Mouse (Mus musculus) cerebellum, postnatal 14 days (tissue): Measurements from ENCODE around the gene Kdm1b.

ENCODE experiments used
- DNase-seq, 2 experiments: peaks; one replicate each; pipeline ENCODE4 v3.0.0; 2021; ENCODE audit warnings: mixed read lengths in 2 of 2

Gene Kdm1b

DNA sequence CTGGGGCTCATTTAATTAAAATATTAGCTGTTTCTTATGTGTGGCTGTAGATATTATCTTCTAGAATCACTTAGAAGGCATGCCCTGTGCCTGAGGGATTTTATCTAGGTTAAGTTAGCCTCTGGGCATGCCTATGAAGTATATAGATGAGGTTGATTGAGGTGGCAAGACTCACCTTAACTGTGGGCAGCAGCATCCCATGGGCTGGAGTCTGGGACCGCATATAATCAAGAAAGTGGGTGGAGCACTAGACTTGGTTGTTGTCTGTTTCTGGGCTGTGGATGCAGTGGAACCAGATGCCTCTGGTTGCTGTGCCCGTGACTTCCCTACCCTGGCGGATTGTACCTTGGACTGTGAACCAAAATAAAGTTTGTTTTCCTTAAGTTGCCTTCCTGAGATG is 68.8 kb downstream of the Kdm1b start:
- no peak for DNase-seq

- DNase-seq: no peak
Measured at GRCm38 (mm10) chr13:47112924-47113323, 69.6 kb downstream of the Kdm1b start.

DNA sequence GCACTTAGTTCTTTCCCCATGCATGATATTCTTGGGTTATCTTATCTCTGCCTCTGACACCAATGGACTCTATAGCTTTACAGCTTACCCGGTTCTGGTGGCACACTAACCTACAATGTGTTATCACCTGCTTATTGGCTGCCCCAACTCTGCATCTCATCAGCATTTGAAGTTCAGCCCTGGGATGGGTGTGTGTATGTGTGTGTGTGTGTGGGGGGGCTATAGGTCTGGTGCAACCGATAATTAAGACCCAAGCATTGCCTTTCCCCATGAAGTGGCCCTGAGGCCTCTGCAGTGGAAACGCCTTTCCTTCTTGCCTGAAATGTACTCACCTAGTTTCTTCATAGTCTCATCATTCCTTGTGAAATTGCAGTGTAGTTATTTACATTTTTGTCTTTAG is 72.7 kb downstream of the Kdm1b start:
- no peak for DNase-seq

DNA sequence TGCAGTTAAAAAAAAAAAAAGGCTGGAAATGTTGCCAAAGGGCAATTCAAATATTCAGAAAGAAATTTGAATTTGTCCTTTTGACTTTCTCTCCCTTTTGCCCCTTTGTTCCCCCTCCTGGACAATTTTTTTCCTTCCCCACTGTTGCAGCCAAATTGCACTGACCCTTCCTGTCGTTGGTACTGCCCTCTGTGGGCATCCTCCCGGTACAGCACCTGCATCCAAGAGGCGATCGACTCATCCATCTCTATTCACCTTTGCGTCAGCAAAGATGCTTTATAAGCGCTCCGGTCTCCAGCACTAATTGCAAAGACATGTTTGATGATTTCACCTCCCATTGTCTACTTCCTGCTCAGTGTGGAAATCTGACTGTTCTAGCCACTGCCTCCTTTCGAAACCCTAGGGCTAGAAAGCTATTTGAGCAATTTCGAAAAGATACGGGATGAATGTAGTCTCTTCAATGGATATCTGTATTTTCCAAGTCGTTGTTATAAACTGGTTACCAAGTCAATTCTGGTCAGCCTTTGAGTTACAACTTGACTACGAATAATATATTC is 78.1 kb downstream of the Kdm1b start:
- DNase-seq: peak; percentile 65 to 68

- DNase-seq: peak; percentile 35 to 46
Measured at GRCm38 (mm10) chr13:47122537-47123430, 79.5 kb downstream of the Kdm1b start, which contains the start of gene Rnf144b. TSS of gene Rnf144b (plus strand) at chr13:47122656.

DNA sequence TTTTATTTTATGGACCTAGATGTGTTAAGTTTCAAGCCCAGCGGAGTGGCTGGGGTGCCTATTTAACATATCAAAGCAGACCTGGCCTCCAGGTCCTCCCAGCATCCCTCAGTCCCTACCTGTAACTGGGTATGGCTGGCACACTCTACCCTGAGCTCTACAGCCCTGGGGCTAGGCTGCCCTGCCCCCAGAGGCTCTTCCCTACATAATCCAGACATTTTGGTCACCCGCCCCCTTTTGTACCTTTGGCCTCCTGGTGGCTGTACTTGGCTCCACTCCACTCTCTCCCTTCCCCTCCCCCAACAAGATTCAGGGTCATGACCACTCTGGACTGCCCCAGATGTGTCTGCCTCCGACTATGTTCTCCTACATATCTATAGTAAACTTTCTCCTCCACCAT is 81.2 kb downstream of the Kdm1b start:
- DNase-seq: no peak

DNA sequence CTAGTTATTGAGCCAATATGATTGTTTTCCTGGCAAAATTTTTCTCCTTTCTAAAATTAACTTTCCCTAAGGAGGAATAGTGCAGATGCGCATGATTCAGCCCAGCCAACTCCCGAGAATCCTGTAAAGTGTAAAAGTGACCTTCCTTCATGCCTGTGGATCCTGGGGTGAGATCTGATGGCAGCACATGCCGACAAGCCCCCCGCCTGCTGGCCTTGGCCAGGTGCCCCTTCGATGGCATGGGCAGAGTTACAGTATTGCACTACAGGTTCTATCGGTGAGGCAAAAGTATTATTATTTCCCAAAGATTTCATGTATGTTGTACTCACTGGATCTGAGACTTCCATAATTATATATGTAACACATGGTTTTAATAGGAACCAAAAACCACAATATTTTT is 81.7 kb downstream of the Kdm1b start:
- peak; percentile 26 to 49 for DNase-seq

- no peak for DNase-seq
Measured at GRCm38 (mm10) chr13:47125595-47125994, 82.3 kb downstream of the Kdm1b start.

GRCm38 (mm10) chr13:47129090-47129489 is 85.8 kb downstream of the Kdm1b start:
- DNase-seq: no peak

GRCm38 (mm10) chr13:47133058-47133457 is 89.8 kb downstream of the Kdm1b start:
- DNase-seq: no peak

DNA sequence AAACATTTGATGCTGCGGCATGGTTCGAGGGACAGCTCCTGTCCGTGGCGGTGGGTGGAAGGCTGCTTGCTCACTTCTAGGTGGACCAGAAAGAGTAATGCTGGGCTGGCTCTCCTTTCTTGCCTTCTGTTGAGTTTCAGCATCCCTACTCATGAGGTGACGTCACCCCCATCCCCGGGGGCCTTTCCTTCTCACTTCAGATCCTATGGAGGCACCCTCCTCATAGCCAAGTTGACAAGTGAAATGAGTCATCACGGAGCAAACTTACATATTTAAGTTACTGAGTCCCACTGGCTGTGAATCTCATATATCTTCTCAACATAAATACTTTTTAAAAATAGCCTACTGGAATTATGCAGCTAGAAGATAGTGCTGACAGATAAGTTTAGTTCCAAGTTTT is 91.5 kb downstream of the Kdm1b start:
- no peak for DNase-seq
